Mouse (Mus musculus): ENCODE data around the gene Rit1.
A peak's percentile ranks its signal among the peaks of the same experiment; 100 is the strongest.
"Not testable (repeated sequence)": the region's sequence is repeated elsewhere in the genome, so short reads cannot be mapped to it uniquely, and the experiment has no call there.

Gene Rit1

GRCm38 (mm10) chr3:88716399-88717197 lies at the start of gene Rit1:
Gene Rit1 (plus strand): TSS chr3:88716838.
- peak; percentile 66 for DNase-seq (ENCODE audit: low spot score)

- DNase-seq (ENCODE audit: low spot score), result no peak
These were observed 39.2 kb upstream of the Rit1 start for GRCm38 (mm10) chr3:88677399-88677798.

DNA sequence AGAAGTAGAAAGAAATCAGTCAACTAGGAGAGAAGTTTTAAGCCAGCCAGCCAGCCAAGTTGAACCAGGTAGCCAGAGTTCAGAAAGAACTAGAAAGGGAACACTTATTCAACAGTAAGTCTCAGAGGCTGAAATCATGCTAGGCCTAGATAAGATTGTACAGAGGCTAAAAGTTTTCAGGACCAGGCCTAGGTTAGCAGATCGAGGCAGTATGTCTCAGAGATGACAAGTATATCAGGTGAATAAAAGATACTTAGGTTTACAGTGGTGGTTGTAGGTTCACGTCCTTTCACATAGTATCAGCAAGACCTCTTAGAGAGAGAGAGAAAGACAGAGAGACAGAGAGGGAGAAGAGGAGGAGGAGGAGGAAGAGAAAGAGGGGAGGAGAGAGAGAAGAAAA lies 32.8 kb upstream of the Rit1 start:
- DNase-seq (ENCODE audit: low spot score), result no peak

- no peak for DNase-seq (ENCODE audit: low spot score)
These were observed 32.2 kb upstream of the Rit1 start for GRCm38 (mm10) chr3:88684236-88684979.

DNA sequence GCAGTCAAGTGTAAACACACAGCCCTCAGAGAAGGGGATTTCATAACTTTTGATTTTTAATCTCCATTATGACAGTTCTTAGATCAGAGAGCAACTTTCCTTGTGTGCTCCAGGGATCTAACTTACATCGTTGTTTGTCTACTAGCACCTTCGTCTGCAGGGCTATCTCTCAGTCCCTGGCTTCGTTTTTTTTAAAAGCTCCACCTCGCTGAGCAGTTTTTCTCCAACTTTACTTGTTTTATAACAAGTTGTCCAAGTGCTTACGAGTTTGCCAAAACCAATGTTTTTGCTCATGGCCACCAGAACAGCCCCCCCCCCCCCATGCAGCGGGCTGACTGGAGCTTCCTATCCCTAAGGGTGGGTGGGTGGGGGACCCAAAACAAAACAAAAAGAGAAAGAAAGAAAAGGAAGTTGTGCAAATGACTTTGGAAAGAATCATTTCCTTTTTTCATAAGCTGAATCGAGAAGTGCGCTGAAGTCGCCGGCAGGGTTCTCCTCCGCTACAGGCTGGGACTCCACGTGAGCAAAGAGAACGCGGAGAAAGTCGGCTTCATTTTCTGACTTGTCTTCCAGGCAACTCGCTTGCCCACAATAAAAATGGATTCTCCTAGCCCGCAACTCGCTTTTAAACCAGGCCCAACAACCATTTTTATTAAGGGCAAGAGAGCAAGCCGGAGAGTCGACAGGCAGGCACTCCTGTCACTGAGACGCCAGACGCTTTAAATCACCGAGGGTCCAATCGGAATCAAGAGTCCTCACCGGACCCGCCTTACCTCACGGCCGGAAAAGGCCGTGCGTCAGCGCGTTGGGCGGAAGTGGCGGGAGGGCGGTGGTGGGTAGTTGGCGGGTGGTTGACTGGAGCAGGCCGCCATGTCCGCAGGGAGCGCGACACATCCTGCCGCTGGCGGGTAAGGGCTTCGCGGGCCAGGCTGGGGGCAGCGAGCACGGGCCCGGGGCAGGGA lies 31.4 kb upstream of the Rit1 start, which contains the start of gene Khdc4:
TSS of gene Khdc4 (plus strand) at position 824 of the 962 bp plus-strand sequence.
- DNase-seq (ENCODE audit: low spot score), result peak; percentile 97

DNA sequence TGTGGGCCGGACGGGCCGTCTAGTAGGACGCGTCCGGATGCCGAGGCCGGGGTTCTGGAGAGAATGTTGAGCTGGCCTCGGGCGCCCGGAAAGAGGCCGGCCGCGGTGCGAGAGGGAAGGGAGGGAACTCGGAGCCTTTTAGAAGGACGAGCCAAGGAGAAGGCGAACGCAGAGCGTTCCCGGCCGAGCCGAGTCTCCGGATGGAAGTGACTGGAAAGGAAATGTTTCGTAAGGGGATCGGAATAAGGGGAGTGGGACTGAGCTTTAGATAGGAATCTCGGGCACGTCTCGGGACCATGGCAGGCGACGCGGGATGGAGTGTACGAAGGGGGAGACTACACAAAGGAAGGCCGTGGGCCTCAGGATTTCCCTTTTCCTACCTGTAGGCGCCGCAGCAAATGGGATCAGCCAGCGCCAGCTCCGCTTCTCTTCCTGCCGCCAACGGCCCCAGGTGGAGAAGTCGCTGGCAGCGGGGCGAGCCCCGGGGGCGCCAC lies 30.6 kb upstream of the Rit1 start:
- DNase-seq (ENCODE audit: low spot score), result no peak

GRCm38 (mm10) chr3:88686734-88687611 lies 29.7 kb upstream of the Rit1 start:
- no peak for DNase-seq (ENCODE audit: low spot score)

DNA sequence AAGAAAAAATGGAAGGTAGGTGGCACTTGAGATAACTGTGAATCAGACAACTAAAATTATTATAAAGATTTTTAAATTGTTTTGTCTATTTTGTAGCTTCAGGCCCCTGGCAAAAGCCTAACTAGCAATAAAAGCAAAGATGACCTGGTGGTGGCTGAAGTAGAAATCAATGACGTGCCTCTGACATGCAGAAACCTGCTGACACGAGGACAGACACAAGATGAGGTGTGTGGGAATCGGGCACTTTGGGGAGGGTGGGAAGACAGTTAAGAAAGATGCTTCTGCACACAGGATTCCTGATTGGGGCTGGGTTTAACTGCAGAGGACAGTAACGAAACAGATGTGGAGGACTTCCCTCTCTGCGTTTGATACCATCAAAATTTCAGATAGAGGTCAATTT lies 27.6 kb upstream of the Rit1 start:
- no peak for DNase-seq (ENCODE audit: low spot score)

DNA sequence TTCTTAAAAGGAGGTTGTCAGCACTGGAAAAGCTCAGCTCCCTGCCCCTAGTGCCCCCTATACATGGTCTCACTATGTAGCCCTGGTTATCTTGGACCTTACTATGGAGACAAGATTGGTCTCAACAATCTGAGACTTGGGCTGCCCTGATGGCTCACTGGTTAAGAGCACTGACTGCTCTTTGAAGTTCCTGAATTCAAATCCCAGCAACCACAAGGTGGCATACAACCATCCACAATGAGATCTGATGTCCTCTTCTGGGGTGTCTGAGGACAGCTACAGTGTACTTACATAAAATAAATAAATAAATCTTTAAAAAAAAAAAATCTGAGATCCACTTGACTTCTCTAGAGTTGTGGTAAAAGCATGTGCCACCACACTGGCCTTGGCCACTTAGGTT lies 21.1 kb upstream of the Rit1 start:
- no peak for DNase-seq (ENCODE audit: low spot score)

DNA sequence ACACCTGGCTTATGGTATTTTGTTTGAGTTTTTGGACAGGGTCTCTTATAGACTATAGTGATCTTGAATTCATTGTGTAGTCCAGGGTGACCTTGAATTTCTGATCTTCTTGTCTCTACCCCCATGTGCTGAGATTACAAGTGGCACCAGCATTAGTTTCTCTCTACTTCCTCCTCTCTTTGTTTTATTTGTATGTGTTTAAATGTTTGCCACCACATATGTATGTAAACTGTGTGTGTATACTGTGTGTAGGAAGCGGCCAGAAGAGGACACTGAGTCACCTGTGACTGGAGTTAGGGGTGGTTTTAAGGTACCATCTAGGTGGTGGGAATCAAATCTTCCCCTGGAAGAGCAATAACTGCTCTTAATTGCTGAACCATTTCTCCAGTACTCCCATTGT lies 18.6 kb upstream of the Rit1 start:
- DNase-seq (ENCODE audit: low spot score), result no peak

DNA sequence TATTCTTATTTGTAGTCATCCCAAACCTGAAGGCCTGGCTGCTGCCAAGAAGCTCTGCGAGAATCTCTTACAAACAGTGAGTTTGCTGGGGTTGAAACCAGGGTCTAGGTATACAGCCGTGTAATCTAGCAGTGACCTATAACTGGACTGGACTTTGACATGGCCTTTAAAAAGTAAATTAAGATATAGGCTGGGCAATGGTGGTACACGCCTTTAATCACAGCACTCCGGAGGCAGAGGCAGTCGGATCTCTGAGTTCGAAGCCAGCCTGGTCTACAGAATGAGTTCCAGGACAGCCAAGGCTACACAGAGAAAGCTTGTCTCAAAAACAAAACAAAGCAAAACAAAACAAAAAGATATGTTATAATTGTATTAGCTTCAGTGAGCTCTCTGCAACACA lies 17.8 kb upstream of the Rit1 start:
- DNase-seq (ENCODE audit: low spot score), result no peak

- no peak for DNase-seq (ENCODE audit: low spot score)
These were observed 16.4 kb upstream of the Rit1 start for GRCm38 (mm10) chr3:88700247-88700646.

GRCm38 (mm10) chr3:88701222-88701621 lies 15.4 kb upstream of the Rit1 start:
- no peak for DNase-seq (ENCODE audit: low spot score)

DNA sequence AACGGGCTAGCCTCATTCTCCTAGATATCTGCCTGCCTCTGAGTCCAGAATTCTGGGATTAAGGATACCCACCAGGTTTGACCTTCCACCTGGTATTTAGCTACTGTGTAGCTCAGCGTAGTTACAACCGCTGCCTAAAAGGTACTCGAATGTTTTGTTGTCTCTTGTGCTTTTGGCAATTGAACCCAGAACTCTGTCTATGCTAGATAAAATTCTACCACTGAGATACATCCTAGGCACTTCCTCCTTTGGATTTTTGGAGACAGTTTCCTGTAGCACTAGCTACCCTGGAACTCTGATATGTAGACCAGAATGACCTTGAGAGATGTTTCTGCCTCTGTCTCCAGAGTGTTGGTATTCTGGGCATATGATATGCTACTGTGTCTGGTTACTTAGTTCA lies 2.9 kb upstream of the Rit1 start:
- no peak for DNase-seq (ENCODE audit: low spot score)

- DNase-seq (ENCODE audit: low spot score), result no peak
These were observed 1.9 kb upstream of the Rit1 start for GRCm38 (mm10) chr3:88714725-88715124.

- not testable (repeated sequence) for DNase-seq (ENCODE audit: low spot score)
These were observed 922 bp upstream of the Rit1 start for GRCm38 (mm10) chr3:88715716-88716115.

DNA sequence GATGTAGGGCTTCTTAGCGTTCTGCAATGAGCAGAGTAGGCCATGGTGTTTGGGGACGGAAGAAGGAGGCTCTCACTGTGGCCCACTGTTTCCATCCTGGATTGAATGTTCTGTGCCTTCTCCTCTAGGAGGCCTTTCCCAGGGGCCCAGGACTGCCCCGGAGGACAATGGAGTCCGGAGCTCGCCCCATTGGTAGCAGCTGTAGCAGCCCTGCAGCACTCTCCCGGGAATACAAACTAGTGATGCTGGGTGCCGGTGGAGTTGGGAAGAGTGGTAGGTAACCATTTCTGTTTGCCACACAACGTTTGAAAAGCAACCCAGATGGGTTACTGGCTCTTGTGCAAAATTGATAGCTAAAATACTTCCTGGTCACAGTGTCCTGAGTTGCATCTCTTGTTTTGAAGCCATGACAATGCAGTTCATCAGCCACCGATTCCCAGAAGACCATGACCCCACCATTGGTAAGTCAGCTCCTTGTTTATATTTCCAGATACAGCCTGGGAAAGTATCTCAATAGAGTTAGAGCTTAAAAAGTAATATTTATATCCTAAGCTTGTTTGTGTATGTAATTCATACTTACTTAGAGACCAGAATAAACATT lies 660 bp downstream of the Rit1 start:
- no peak for DNase-seq (ENCODE audit: low spot score)

- no peak for DNase-seq (ENCODE audit: low spot score)
These were observed 1.2 kb downstream of the Rit1 start for GRCm38 (mm10) chr3:88717831-88718230.

GRCm38 (mm10) chr3:88719098-88719497 lies 2.5 kb downstream of the Rit1 start:
- no peak for DNase-seq (ENCODE audit: low spot score)

DNA sequence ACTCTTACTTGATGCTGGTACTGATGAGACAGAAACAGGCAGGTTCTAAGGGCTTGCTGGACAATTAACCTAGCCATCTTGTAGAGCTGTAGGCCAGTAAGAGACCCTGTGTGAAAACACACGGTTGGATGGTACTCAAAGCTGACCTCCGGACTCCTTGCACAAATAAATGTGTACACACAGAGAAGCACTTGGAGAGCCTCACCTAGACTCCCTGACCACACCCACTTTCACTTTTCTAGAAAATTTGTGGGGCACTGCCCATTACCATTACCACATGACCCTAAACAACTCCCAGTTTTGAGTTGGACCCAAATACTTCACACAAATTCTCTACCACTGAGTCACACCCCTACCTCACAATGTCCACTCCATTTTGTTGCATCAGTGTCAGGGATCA lies 19.9 kb downstream of the Rit1 start:
- no peak for DNase-seq (ENCODE audit: low spot score)

- no peak for DNase-seq (ENCODE audit: low spot score)
These were observed 22.0 kb downstream of the Rit1 start for GRCm38 (mm10) chr3:88738641-88739040.

All from left cerebral cortex, adult 11 months (tissue).